Mouse (Mus musculus) cerebellum, postnatal 14 days (tissue): ENCODE results near the gene Wnt10a.
"Not testable (repeated sequence)": the region's sequence is repeated elsewhere in the genome, so short reads cannot be mapped to it uniquely, and the experiment has no call there.

ENCODE experiments used
- DNase-seq, 2 experiments: peaks; one replicate each; pipeline ENCODE4 v3.0.0; 2021; ENCODE audit warnings: mixed read lengths in 2 of 2

Gene Wnt10a

GRCm38 (mm10) chr1:74817219-74817618 is 25.9 kb downstream of the Wnt10a start:
- DNase-seq = no peak

- DNase-seq = no peak
These were observed 27.2 kb downstream of the Wnt10a start for GRCm38 (mm10) chr1:74818509-74818908.

- DNase-seq = not testable (repeated sequence)
These were observed 32.3 kb downstream of the Wnt10a start for GRCm38 (mm10) chr1:74823598-74823997.

- DNase-seq = no peak
These were observed 33.4 kb downstream of the Wnt10a start for GRCm38 (mm10) chr1:74824518-74825302.

- DNase-seq = no peak
These were observed 38.7 kb downstream of the Wnt10a start for GRCm38 (mm10) chr1:74830061-74830460.

- no peak for DNase-seq
These were observed 41.9 kb downstream of the Wnt10a start for GRCm38 (mm10) chr1:74833255-74833654.

GRCm38 (mm10) chr1:74843090-74843489 is 51.8 kb downstream of the Wnt10a start:
- DNase-seq = no peak

GRCm38 (mm10) chr1:74846341-74846740 is 55.0 kb downstream of the Wnt10a start:
- no peak for DNase-seq

GRCm38 (mm10) chr1:74848946-74849345 is 57.6 kb downstream of the Wnt10a start:
- no peak for DNase-seq

GRCm38 (mm10) chr1:74850251-74850650 is 58.9 kb downstream of the Wnt10a start:
- DNase-seq = no peak

- no peak for DNase-seq
These were observed 59.9 kb downstream of the Wnt10a start for GRCm38 (mm10) chr1:74851001-74851775.
